Mouse (Mus musculus) thymus, postnatal 36 days (tissue): ENCODE results near the gene Celf5.
A peak's percentile ranks its signal among the peaks of the same experiment; 100 is the strongest.
"Not testable (repeated sequence)": the region's sequence is repeated elsewhere in the genome, so short reads cannot be mapped to it uniquely, and the experiment has no call there.

Experiments used
- DNase-seq, 2 experiments: peaks; one replicate each; pipeline ENCODE4 v3.0.0; 2022; ENCODE audit warnings: mixed read lengths in 2 of 2

Gene Celf5

DNA sequence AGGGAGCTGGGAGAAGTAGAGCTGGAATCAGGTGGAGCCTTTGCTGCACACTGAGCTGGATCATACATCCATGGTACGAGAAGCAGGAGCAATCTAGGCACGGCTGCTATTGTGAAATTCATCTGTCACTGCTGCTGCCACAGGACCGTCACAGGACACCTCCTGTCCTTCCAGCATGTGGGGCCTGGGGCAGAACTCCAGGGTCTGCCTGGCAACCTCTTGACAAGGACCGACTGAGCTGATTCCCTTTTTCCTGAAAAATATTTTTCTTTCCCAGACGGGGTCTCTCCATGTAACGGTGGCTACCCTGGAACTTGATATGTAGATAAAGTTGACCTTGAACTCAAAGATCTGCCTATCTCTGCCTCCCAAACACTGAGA lies 31.2 kb downstream of the Celf5 start:
- DNase-seq: no peak

DNA sequence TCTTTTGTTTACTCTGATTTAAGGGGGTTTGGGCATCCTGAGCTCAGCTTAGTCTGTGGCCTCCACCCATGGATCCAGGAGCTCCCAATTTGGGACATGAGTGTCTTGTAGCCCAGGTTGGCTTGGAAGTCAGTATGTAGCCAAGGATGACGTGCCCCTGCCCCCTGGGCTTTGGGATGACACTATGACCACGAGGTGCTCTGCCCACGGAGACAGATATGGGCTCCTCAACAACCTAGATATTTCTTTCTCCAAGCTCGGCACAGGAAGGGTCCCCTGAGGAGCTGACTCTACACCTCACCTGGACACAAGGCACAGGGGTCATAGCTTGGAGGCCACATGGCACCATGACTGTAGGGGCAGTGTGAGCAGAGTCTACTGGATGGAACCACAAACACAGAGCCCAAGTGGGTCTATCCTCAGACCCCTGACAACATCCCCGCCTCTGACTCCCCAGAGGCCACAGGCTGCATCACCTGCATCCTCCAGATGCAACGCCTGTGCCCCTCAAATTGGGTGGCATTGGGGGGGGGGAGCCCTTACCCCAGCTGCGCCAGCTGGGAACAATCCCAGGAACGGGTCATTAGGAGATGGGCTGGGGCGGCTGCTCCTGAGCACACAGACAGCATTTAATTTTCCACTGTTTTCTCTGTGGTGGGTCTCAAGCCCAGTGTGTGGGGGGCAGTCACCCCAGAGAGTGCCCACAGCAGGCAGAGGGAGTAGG lies 31.7 kb downstream of the Celf5 start:
- DNase-seq: no peak

- DNase-seq: peak; percentile 69 to 72
Observed at GRCm38 (mm10) chr10:81450140-81450539, 32.4 kb downstream of the Celf5 start.

- DNase-seq: not testable (repeated sequence)
Observed at GRCm38 (mm10) chr10:81445516-81445915, 37.0 kb downstream of the Celf5 start.

DNA sequence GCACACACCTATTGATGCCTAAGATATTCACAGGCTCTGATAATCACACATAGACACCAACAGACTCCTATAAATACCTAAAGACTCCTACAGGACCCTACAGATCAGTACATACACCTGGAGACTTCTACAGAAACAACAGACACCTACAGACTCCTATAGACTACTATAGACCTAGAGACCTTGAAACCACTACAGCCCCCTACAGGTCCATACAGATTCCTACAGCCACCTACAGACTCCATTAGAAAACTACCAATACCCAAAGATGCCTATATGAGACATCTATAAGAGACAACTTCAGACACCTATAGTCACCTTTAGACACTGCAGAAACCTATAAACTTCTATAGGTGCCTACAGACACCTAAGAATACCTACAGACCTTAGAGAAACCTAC lies 41.5 kb downstream of the Celf5 start:
- DNase-seq: no peak

- no peak for DNase-seq
Observed at GRCm38 (mm10) chr10:81435436-81435835, 47.1 kb downstream of the Celf5 start.

- peak; percentile 31 to 52 for DNase-seq
Observed at GRCm38 (mm10) chr10:81434361-81435263, 47.9 kb downstream of the Celf5 start.

GRCm38 (mm10) chr10:81433541-81434289 lies 48.8 kb downstream of the Celf5 start:
- DNase-seq: peak; percentile 63 to 78

GRCm38 (mm10) chr10:81432868-81433262 lies 49.6 kb downstream of the Celf5 start:
- peak; percentile 85 to 92 for DNase-seq

GRCm38 (mm10) chr10:81432169-81432867 lies 50.2 kb downstream of the Celf5 start:
- no peak for DNase-seq

DNA sequence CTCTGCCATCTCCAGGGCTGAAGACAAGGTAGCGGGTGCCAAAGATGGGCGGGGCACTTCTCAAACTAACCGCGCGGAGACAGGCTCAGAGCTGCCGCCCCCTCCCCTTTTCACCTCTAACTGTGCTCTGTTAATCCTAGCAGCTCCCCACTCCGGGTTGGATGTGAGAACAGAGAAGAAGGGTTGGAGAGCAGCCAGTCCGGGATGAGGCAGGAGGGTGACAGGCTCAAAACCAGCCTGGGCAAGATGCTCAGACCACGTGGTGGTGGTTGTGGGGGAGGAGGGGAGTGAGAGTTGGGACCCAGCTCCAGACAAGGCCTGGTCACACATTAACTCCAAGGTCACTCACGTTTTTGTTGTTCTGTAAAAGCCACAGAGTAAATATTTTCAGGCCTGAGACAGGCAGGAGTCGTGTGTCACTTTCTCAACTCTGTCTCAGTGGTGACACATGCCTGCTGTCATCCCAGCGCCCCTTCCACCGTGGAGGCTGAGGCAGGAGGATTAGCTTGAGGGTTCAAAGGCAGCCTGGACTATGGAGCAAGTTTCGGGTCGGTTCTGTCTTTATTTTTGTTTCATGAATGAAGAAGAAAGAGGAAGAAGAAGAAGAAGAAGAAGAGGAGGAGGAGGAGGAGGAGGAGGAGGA lies 50.9 kb downstream of the Celf5 start:
- DNase-seq: peak in 1 of 2 experiments; percentile 45

GRCm38 (mm10) chr10:81430831-81431525 lies 51.5 kb downstream of the Celf5 start:
- peak; percentile 47 to 67 for DNase-seq

DNA sequence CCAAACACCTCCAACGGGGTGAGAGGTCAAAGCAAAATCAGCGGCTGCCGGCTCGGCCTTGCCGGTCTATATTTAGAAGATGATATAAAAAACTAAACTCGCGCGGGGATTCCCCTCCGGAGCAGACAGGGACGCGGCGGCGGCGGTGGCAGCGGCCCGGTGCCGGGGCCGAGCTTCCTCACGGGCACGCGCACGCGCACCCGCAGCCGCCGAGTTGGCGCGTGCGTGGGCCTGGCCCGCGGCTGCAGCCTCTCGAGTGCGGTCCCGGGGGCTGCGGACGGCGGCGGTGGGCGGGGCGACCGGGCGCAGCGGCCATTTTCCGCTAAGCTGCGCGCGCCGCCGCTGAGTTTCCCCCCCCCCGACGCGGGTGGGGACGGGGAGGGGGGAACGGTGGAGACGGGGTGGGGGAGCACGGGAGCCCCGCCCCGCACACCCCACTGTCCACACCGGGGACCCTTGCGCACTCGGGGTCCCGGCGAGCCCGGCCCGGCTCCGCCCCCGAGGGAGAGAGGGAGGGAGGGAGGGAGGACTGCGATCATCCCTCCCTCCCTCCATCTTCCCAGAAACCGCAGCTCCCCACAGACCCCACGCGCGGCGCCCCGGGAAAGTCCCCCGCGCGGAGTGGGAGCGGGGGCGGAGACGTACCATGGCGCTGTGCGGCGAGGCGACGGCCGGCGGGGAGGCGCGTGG lies 52.2 kb downstream of the Celf5 start:
- DNase-seq: peak; percentile 73 to 79

DNA sequence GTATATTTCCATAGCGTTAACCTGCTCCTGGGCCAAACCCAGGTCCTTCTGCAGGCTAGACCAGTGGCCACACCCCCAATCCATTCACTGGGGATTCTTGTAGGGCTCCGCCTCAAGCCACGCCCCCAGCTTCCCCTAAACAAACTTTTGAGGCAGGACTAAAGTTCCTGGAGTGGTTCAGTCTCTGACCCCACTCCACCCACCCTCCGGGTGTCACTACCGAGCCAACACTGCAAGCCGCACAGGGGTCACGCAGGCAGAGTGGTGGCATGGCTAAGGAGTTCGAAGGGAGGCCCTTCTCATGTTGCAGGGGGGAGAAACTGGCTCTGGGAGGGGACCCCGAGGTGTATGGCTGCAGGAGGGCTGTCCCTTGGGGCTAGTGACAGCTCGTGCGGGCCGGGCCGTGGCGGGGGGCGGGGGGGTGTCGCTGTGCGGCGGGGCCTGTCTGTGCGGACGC lies 52.9 kb downstream of the Celf5 start:
- peak; percentile 78 to 83 for DNase-seq

DNA sequence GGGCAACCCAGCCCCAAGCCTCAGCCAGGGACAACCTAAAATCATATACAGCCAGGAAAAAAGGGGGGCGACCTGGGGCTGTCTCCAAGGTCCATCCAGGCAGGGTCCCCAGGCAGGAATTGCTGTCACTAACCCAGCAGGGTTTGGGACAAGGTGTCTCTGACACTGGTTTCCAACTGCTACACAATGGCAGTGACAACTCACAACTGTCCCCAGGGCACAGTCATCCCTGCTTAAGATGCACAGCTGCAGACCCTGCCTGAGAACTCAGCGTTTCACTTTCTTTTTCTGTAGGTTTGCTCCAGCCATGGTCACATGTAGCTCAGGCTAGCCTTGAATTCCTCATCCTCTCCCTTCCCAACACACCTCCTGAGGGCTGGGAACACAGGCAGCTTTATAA lies 53.4 kb downstream of the Celf5 start:
- DNase-seq: peak in 1 of 2 experiments; percentile 7

GRCm38 (mm10) chr10:81428507-81428870 lies 54.0 kb downstream of the Celf5 start:
- DNase-seq: peak in 1 of 2 experiments; percentile 5

DNA sequence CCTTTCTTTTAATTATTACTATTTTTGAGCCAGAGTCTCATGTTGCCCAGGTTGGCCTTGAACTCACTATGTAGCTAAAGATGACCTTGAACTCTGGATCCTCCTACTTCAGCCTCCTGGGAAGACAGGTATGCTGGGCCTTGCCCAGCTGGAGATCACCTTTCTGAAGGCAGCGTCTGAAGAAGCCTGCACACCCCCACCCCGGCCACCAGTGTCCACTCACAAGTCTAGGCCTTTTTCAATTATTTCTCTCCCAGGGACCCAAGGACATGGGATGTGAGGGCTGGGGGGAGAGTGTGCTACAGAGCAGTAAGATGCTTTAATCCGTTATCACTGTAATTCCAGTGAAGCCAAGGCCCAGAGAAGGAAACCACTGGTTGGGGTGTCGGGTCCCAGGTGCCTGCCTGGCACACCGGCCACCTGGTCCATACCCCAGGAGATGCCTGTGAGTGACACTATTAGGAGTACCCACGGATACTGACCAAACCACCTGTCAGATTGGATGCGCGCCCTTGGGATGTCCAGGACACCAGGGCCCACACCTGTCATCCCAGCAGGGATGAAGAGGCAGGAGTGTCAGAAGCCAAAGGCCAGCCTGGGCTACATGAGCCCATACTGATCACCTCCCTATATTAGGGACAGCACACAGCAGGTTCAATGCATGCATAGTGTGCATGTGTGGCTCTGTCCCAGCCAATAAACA lies 54.6 kb downstream of the Celf5 start:
- peak in 1 of 2 experiments; percentile 7 for DNase-seq

GRCm38 (mm10) chr10:81427327-81427726 lies 55.2 kb downstream of the Celf5 start:
- peak in 1 of 2 experiments; percentile 7 for DNase-seq

- peak in 1 of 2 experiments; percentile 40 for DNase-seq
Observed at GRCm38 (mm10) chr10:81426897-81427296, 55.6 kb downstream of the Celf5 start.
